Mouse (Mus musculus): ENCODE results near the gene Gpatch8. TPM values are rescaled to one million over a fixed set of nuclear protein-coding genes. Genes with fewer than 3 reads are reported as not detected.

The Gpatch8 gene
- total RNA-seq, 2 experiments from 2014 or later, result 47.5 to 48.8 TPM

DNA sequence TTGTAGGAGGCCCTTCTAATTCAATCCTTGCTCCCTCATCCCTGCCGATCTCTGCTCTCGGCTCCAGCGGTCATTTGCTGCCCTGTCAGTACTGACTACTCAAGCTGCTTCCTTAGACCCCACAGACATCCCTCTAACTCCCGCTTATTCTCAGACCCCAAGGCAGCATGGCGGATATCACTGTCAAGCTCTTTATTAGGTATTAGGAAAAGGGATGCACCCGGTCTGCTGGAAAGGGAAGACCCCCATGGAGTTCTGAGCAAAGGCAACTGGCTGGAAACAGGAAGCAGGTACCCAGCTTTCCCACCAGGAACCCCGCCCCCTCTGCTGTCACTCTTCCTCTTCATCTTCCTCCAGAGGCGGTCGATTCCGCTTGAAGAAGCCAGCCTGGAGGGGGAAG lies 103.1 kb downstream of the Gpatch8 start:
- DNase-seq (ENCODE audit: low spot score in 2 of 2), result no peak

DNA sequence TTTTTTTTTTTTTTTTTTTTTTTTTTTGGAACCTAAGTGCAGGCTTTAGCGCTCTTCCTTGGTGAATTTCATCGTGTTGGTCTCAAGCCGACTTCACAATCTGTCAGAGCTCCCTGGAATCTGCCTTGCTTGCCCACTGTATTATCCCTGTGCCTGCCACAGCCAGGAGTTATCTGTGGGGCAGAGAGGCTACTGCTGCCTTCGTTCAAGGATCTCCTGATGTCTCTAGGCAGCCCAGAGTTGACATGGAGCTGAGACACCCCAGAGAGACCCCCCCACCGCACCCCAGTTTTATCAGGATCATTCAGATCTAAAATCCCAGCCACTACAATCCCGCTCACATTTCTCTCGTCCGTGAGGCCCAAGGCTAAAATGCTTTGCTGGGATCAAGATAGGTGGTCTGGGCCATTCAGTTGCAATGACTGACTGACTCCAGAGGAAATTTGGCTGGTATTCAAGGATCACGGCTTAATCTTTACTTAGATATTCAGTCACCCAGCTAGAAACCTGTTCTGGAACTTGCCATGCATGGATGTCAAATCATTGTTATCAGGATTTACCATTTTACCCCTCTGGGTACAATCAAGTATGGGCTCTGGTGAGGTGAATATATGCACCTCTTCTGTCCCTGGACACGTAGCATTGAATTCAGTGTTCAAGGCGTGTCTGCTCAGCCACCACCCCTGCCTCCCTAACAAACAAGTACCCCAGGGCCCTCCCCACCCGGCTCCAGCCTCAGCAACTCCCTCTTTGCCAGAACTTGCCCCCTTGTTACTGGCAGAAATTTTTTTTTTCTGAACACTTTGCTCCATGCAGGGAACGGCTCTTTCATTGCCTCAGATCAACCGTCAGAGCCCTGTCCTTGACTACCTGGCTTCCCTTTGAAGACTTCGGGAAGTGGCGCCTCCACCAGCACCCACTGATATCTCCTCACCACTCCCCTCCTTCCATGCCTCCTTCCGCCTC lies 106.9 kb downstream of the Gpatch8 start:
- peak in 1 of 2 experiments; percentile 60 for DNase-seq (ENCODE audit: low spot score in 2 of 2)

DNA sequence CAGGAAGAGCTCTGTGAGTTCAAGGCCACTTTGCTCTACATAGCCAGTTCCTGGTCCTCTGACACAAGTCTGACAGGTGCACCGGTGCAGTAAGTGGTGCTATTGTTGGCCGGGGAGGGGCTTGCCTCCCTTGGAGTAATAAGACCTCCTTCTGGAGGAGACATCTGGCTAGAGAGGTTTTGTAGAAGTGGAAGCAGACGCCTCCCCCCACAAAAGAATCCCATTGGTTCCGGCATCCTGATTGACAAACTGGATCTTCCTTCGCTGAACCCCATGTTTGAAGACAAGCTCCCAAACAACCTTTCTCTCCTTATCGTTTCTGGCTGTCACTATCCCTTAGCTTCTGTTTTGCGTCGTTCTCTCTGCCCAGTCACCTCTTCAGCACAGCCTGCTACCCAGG lies 107.9 kb downstream of the Gpatch8 start:
- peak; percentile 30 to 73 for DNase-seq (ENCODE audit: low spot score in 2 of 2)

DNA sequence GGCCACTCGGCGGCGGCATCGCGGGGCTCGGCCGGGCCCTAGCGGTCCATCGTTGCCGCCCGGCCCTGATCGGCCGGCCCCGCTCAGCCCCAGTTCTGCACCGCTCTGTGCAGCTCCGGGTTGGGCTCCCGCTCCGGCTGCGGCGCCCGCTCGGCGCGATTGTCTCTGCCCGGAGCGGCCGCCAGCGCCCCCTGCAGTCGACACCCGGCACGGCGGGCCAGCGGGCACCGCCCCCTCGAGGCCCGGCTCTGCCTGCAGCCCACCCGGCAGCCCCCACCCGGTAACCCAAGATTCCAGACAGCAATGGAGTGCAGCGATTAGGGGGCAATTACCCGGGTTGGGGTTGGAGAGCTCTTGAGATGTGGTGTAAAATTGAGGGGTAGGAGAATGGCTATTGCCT lies 108.7 kb downstream of the Gpatch8 start, which contains the start of gene Fam171a2:
TSS of gene Fam171a2 (minus strand) at position 186 of the 400 bp plus-strand sequence.
- DNase-seq (ENCODE audit: low spot score in 2 of 2), result peak; percentile 69 to 82

DNA sequence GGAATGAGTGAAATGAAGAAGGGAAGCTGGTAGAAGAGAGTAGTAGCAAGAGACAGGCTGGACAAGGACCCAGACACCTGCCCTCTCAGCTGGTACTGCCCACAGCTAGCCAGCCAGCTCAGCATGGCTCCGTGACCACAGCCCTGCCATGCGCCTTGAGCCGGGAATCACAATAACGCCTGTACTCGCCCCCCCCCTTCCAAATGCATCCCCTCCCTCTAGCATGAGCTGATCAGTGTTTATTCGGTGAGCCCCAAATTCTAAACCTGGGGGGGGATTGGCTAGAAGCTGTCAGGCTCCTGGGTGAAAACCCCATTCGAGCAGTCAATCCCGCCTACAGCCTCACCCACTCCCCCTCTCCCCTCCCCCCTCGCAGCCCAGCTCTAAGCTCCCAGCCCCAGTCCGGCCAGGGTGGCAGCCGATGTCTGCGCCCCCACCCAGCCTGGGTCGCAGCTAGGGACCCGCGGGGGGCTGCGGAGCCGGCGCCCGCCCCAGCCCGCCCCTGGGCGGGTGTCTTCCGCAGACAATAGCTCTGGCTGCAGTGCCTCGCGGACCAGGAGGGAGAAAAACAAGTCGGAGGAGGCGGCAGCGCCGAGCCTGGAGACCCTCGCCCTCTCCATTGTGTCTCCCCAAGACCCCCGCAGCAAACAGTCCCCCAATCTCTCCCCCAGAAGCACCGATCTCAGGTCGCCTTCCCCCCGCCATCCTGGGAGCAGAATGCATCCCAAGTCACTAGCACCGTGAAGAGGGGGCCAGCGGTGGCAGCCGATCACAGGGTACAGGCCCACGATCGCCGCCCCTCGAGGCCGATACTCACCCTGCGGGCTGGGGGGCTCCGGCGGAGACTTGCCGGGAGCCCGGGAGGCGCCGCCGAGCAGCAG lies 109.4 kb downstream of the Gpatch8 start:
- peak in 1 of 2 experiments; percentile 35 for DNase-seq (ENCODE audit: low spot score in 2 of 2)

DNA sequence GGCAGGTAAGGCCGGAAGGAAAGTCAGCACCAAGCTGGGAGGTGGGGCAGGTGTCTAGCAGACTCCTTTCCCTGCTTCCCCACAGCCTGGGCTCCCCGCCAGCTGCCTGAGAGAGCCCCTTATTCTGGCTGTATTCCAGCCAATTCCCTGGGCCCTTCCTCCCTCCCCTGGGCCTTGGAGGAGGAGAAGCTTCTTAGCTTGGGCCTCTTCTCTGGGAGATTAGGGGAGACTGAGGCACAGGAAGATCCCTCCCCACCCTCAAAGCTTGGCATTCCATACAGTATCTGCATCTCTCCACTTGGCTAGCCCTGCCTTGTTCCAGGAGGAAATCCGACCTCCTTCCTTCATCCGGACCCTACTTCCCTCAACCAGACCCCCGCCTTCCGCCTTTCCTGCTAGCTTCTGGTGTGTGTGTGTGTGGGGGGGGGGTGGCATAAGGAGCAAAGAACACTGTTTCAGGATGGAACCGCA lies 110.3 kb downstream of the Gpatch8 start:
- DNase-seq (ENCODE audit: low spot score in 2 of 2), result no peak

DNA sequence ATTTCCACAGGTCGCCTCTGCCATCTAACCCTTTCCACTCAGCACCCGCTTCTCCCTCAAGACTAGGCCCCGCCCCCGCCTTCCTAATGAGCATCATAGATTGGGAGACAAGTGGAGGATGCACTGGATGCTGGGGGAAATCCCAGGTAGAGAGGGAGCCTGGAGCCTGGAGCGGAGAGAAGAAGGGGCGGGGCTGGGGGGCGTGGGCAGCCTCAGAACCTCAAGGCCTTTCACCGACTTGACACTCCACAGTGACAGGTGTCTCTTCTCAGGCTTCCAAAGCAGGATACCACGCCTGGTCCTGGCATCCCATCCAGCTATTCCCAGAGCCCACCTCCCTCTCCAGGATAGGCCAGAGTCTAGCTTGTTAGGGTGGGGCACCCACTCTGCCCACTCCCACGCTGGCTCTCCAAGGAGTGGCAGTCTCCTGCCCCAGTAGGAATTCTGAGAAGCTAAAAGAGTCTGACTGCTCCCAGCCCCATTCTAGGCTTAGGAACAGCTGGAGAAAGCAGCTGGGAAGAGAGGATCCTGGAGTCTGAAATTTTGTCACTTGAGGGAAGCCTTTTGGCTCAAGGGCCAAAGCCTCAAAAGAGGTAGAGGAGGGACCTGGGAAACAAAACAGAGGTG lies 110.8 kb downstream of the Gpatch8 start:
- DNase-seq (ENCODE audit: low spot score in 2 of 2), result no peak

DNA sequence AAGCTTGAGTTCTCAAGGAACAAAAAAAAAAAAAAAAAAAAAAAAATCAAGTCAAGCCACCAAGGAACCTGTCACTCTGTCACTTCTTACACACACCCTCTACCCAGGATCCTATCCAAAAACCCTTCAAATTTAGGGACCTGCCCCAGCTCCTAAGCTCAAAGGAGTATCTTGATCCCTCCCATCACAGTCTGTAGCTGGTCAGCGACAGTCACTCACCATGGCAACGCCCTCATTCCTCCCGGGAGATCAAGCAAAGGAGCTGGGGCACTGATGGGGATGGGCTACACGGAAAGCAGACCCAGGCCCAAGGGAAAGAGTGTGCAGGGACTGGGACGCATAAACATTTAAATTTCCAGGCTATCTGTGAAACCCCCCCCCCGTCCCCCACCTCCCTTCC lies 111.4 kb downstream of the Gpatch8 start:
- no peak for DNase-seq (ENCODE audit: low spot score in 2 of 2)

DNA sequence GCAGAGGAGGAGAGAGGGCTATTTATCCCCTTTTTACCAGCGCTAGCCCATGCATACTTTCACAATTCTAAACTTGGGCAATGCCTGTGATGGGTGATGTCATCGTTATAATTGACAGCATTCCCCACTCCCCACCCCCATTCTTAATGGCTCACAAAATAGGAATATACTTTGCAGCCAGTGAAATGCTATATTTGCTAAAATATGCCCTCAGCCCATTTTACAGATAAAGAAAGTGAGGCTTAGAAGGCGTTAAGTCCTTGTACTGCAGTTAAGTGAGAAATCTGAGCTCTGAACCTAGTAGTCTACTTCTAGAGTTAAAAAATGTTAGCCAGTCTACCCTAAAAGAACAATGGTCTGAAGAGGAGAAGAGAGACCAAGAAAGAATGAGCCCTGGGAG lies 111.9 kb downstream of the Gpatch8 start:
- DNase-seq (ENCODE audit: low spot score in 2 of 2), result no peak

DNA sequence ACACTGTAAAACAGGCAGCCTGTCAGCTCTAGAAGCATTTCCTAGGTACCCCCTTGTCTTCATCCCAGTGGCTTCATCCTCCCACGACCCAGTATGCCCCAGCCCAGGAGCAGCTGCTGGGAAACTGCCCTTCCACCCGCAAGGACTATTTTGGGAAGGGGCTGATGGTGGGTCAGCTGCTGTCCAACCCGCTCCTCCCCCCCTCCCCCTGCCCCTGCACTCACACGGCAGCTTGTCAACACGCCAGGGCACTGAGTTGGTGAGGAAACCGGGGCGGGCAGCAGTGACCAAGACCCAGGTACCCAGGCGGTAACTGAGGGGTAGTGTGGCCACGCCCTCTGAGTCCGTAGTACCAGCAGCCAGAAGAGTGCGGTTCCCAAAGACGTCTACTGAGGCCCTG lies 112.5 kb downstream of the Gpatch8 start:
- DNase-seq (ENCODE audit: low spot score in 2 of 2), result no peak

DNA sequence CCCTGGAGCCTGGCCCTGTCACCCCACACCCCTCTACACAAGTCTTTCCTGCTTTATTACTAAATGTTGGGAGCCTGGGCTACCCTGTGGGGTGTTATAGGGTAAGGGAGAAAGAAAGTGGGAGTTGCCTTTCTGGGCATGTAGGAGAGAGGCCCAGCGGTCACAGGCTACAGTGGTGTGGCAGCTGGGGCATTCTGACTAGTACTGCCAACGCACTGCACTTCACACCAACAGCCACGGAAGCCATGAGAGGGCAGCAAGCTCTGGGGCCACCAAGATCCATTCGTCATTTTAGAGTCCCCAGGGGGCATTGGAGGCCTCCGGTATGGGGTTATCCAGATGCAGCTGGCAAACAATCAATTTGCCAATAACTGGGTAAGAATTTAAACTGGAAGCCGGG lies 114.1 kb downstream of the Gpatch8 start:
- no peak for DNase-seq (ENCODE audit: low spot score in 2 of 2)

DNA sequence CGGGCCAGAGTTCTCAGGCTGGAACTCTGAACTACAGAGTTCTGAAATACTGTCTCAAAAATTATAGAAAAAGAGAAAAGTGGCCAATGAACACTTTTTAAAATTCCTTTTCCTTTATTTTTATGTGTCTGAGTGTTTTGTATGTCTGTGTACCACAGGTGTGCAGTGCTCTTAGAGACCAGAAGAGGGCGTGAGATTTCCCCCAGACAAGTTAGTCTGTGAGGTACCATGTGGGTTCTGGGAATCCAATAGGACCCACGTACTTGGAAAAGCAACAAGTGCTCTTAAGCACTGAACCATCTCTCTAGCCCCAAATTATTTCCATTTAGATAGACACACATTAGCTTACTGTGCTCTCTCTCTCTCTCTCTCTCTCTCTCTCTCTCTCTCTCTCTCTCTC lies 114.8 kb downstream of the Gpatch8 start:
- DNase-seq (ENCODE audit: low spot score in 2 of 2), result no peak

DNA sequence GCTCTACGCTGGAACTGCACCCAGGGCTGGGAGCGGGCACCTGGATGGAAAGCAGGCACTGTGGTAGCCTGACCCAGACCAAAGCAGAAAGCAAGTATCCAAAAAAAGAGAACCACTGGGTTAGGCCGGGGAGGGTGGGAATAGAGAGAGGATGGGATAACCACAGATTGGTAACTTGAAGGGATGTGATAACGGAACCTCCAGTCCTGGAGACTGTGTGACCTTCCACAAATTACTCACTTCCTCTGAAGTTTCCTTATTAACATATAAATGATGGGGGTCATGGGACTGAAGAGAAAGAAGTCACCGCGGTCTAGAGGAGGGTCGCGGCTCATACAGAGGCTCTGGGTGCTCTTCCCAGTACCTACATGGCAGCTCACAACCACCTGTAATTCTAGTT lies 115.9 kb downstream of the Gpatch8 start:
- no peak for DNase-seq (ENCODE audit: low spot score in 2 of 2)

DNA sequence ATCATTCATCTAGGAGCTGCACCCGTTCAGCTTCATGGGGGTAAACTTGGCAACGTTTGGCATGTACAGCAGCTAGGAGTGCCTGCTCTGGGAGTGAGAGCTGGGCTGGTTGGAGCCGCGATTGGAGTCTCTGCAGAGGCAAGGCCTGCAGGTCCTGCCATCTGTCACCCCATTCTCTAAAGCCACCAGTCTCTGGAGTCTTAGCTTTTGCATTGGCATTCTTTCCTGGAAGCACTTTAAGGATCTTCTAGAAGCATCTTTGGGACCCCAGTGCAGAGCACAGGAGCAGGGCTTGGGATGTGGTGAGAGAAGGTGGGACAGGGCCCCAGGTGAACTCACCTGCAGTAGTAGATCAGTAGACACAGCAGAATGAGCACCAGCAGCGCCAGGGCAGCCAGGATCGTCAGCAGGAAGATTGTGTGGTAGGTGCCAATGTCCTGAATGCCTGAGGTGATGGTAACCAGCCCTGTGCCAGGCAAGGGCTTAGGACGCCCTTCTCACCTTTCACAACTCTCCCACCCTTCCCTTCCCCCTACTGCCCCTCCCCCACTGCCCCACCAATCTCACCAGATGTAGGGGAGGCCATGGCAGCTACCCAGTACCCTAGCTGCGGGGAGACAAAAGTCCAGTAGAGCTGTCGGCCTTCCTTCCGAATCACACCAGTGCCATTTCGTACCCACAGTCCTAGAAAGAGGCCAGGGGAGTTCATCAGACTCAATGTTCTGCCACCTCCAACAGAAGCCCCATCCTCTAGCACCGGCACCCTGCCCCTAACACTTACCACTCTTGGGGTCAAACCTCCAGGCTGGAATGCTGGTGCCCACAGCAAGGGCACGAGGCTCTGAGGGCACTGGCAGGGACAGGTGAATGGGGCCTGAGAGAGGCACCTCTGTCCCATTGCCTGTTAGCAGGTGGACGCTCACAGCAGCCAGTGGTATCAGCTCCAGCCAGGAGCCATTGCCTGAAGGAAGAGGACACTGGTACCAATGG lies 116.8 kb downstream of the Gpatch8 start:
- peak in 1 of 2 experiments; percentile 59 for DNase-seq (ENCODE audit: low spot score in 2 of 2)

DNA sequence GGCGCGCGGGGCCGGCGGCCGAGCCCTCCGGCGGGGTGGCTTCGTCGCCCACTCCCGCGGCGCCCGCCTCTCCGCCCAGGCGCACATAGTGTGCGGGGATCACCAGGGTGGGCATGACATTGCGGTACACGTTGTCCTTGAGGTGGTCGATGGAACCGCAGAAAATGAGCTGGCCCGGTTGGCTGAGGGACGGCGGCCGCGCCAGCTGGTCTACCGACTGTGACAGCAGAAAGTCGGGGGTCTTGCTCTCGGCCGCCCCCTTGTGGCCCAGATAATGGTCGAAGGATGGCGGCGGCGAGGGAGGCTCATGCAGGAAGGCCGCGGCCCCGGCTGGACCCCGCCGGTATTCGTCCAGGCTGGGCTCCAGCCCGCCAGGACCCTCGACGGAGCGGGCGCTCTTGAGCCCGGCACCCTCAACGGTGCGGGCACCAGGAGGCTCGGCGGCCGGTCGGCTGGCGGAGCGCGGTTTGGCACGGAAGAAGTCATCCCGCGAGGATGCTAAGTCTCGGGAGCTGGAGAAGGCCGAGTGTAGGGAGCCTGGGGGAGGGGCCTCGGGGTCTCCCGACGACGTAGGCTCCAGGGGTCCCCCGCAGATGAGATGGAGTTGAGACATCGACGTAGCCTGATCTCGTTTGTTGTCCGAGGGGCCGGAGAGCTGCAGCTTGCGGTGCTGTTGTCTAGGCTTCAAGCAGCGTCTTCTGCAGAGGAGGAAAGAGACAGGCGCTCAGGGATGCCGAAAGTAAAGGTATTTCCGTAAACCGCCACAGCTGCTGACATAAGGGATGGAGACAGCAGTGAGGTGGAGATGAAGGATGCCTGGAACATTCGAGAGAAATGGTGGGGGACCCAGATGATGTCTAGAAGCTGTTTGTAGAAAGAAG lies 117.7 kb downstream of the Gpatch8 start:
- peak; percentile 65 to 84 for DNase-seq (ENCODE audit: low spot score in 2 of 2)

DNA sequence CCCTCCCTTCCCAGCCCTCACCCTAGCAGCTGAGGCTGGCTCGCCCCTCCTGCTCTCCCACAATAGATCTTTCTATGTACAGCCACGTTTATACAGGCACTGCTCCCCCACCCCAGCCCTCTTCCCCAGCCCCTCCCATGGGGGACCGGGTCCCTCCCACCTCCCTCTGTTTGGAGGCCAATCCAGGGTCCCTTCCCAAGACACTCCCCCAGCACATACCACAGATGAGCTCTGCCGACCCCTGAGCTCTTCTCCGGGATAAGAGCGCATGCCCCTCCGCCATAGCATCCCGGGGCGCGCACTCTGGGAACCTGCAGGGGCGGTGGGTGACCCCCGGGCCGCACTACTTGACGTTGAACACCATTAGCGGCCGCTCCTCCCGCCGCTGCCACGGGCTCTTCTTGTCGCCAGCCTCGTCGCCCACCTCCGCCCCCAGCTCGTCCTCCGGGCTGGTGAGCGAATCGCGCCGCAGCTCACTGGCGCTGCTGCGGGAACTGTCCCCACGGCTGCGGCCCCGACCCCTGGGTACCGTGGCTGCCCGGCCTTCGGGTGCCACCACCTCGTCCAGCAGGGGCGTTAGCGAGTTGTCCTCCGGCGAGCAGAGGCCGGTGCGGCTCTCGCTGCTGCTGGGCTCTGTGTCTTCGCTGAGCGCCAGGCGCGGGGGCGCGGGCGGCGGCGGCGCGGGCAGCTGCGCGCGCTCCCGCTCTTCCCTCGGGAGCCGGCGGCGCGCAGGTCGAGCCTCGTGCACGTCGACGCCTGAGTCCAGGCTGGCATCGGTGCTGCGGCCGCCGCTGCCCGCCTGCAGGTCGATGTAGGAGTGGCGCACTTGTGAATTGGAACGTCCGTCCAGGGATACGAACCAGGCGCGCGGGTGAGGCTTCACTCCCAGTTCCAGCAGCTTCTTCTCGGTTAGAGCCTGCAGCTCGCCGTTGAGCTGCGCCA lies 118.8 kb downstream of the Gpatch8 start:
- DNase-seq (ENCODE audit: low spot score in 2 of 2), result peak; percentile 68 to 77

DNA sequence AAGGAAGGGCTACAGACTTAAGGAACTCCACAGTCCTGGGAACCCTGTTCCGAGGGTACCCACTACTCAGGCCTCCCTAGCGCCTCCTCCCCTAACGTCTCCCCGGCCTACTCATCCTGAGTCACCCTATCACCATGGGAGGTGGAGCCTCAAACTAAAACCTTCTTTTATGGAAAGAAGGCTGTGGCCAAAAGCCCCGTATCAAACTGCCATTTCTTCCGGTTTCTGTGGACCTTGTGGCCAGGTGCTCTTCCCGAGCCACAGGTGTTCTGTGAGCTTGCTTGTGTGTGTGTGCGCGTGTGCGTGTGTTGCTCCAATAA lies 119.8 kb downstream of the Gpatch8 start:
- DNase-seq (ENCODE audit: low spot score in 2 of 2), result no peak

Data from layer of hippocampus, adult 18-20 months (tissue).